Mouse (Mus musculus) forebrain, embryonic 16.5 days (tissue): ENCODE results near the gene Nfrkb. TPM values are rescaled to one million over a fixed set of nuclear protein-coding genes. Genes with fewer than 3 reads are reported as not detected.

Experiments
- ATAC-seq: fragments of 200-750 bp; cut with Nextera tagmentation; 2 replicates; pipeline ENCODE4 v1.8.0; 2017; ENCODE audit warnings: mild to moderate bottlenecking, moderate library complexity
- H3K27ac ChIP-seq: fragments of 300-500 bp; sonication (generic); 2 replicates; pipeline ENCODE4 v1.5.1; 2014; ENCODE audit warnings: low read length, control low read depth
- H3K27me3 ChIP-seq: fragments of 300-500 bp; sonication (generic); replicated peaks from 2 replicates; pipeline ENCODE4 v1.6.1; 2014; ENCODE audit warnings: low read length; ENCODE audit not compliant: control insufficient read depth, insufficient read depth
- H3K36me3 ChIP-seq: fragments of 300-500 bp; sonication (generic); 2 replicates; pipeline ENCODE4 v1.6.1; 2014; ENCODE audit not compliant: control insufficient read depth, insufficient read depth
- H3K4me1 ChIP-seq: fragments of 300-500 bp; sonication (generic); replicated peaks from 2 replicates; pipeline ENCODE4 v1.6.1; 2014; ENCODE audit warnings: low read length; ENCODE audit not compliant: control insufficient read depth, insufficient read depth
- H3K4me2 ChIP-seq: fragments of 300-500 bp; sonication (generic); 2 replicates; pipeline ENCODE4 v1.6.1; 2014; ENCODE audit warnings: mild to moderate bottlenecking, low read length, control low read depth
- H3K4me3 ChIP-seq: fragments of 300-500 bp; sonication (generic); replicated peaks from 2 replicates; pipeline ENCODE4 v1.5.1; 2014; ENCODE audit warnings: mild to moderate bottlenecking, low read length, control low read depth
- H3K9ac ChIP-seq: fragments of 300-500 bp; sonication (generic); replicated peaks from 2 replicates; pipeline ENCODE4 v1.6.1; 2014; ENCODE audit warnings: low read depth, low read length, control low read depth
- H3K9me3 ChIP-seq: fragments of 300-500 bp; sonication (generic); 2 replicates; pipeline ENCODE4 v1.6.1; 2016; ENCODE audit warnings: low read length; ENCODE audit not compliant: control insufficient read depth
- WGBS: fragments of 180-500 bp; shearing (Covaris S2); extraction: QIAGEN DNeasy Blood & Tissue Kit; methylation state at CpG from one replicate; pipeline ENCODE4 v1.1.7; 2014; 5-methylcytosine and 5-hydroxymethylcytosine counted together
- polyA plus RNA-seq: library from polyadenylated mRNA; unstranded; fragments of >200 nt; fragmentation: Nextera tagmentation; extraction: Ambion mirVana; gene quantifications from 2 replicates; pipeline ENCODE4 v1.2.1, GENCODE M21; 2015

The Nfrkb gene
- polyA plus RNA-seq, 1 experiment from 2014 or later, result 31.9 TPM

- 10% methylated on average over 31 of the region's 33 CpGs for WGBS
- Histone ChIP-seq H3K9me3 (no peaks in the 10 kb centered on the region), H3K36me3 (no peaks in the 10 kb centered on the region), H3K4me3 (no peak within 1 kb of the TSS), H3K27ac (no peak within 1 kb of the TSS), H3K27me3 (peaks cover 11% of the 10 kb centered on the region), H3K4me1 (peaks cover 10% of the 10 kb centered on the region), H3K4me2 (peak within 1 kb of the TSS; percentile 30), H3K9ac (peak within 1 kb of the TSS; percentile 29; the same call in 1 of the 2 replicates)
- ATAC-seq, result no peak
Observed at GRCm38 (mm10) chr9:31463692-31464474, 77.9 kb downstream of the Nfrkb start, which contains the start of gene Tmem45b. Gene Tmem45b, minus strand, starts transcription at chr9:31464462.

Other genes starting within 250 kb of the Nfrkb start
- 275 and 276 TPM in 2 replicates for gene Aplp2, start 174.4 kb upstream of the Nfrkb start, polyA plus RNA-seq
- 9.8 and 12.1 TPM in 2 replicates for gene Prdm10, start 105.7 kb upstream of the Nfrkb start, polyA plus RNA-seq
- 0.10 and 0.23 TPM in 2 replicates for gene Tmem45b, start 78.3 kb downstream of the Nfrkb start, polyA plus RNA-seq